Mouse (Mus musculus): ENCODE measurements at regions not wholly inside any gene's neighbourhood (a gene's known extent, or its start where the extent isn't known, plus 50 kb on each side); places are given as distances from the start of the nearest gene placed in this dataset.

- TF ChIP-seq EP300 (IDR thresholded peaks at IDR 0.05; ENCODE audit: low read depth), result no peak
- no peak for TF ChIP-seq CTCF (IDR thresholded peaks at IDR 0.05; ENCODE audit: low read depth)
Observed at GRCm38 (mm10) chr2:78788222-78788621, 79.7 kb upstream of the Ube2e3 start.
